Mouse (Mus musculus) embryonic facial prominence, embryonic 11.5 days (tissue): Measurements from ENCODE around the gene Nav2. TPM values are rescaled to one million over a fixed set of nuclear protein-coding genes. Genes with fewer than 3 reads are reported as not detected.

Source experiments
- ATAC-seq: fragments of 200-750 bp; cut with Nextera tagmentation; replicated peaks from 2 replicates; pipeline ENCODE4 v1.8.0; 2017; ENCODE audit warnings: low read depth; ENCODE audit not compliant: insufficient number of reproducible peaks, low FRiP score, low TSS enrichment
- DNase-seq: peaks from one replicate; pipeline ENCODE4 v3.0.0-alpha.2; 2015; ENCODE audit warnings: low spot score
- H3K27ac ChIP-seq: fragments of 300-500 bp; sonication (generic); replicated peaks from 2 replicates; pipeline ENCODE4 v1.5.1; 2014; ENCODE audit warnings: mild to moderate bottlenecking, low read depth, low read length, control low read depth
- H3K27me3 ChIP-seq: fragments of 300-500 bp; sonication (generic); 2 replicates; pipeline ENCODE4 v1.6.1; 2014; ENCODE audit warnings: mild to moderate bottlenecking, low read length, moderate library complexity, mixed read lengths; ENCODE audit not compliant: control insufficient read depth, insufficient read depth
- H3K36me3 ChIP-seq: fragments of 300-500 bp; sonication (generic); replicated peaks from 2 replicates; pipeline ENCODE4 v1.6.1; 2014; ENCODE audit warnings: low read depth, mild to moderate bottlenecking, low read length, moderate library complexity, mixed read lengths; ENCODE audit not compliant: control insufficient read depth, insufficient read depth
- H3K4me1 ChIP-seq: fragments of 300-500 bp; sonication (generic); 2 replicates; pipeline ENCODE4 v1.6.1; 2014; ENCODE audit warnings: low read length, mixed read lengths; ENCODE audit not compliant: control insufficient read depth, insufficient read depth
- H3K4me2 ChIP-seq: fragments of 300-500 bp; sonication (generic); 2 replicates; pipeline ENCODE4 v1.6.1; 2014; ENCODE audit warnings: low read depth, mild to moderate bottlenecking, control low read depth, low read length, moderate library complexity
- H3K4me3 ChIP-seq: fragments of 300-500 bp; sonication (generic); 2 replicates; pipeline ENCODE4 v1.5.1; 2014; ENCODE audit warnings: low read depth, low read length, control low read depth
- H3K9ac ChIP-seq: fragments of 300-500 bp; sonication (generic); replicated peaks from 2 replicates; pipeline ENCODE4 v1.6.1; 2014; ENCODE audit warnings: mild to moderate bottlenecking, control low read depth, low read length
- H3K9me3 ChIP-seq: fragments of 300-500 bp; sonication (generic); replicated peaks from 2 replicates; pipeline ENCODE4 v1.6.1; 2016; ENCODE audit warnings: mild to moderate bottlenecking, low read length, inconsistent platforms, mixed read lengths; ENCODE audit not compliant: control insufficient read depth
- WGBS: fragments of 180-500 bp; shearing (Covaris S2); extraction: QIAGEN DNeasy Blood & Tissue Kit; methylation state at CpG from one replicate; pipeline ENCODE4 v1.1.7; 2014; 5-methylcytosine and 5-hydroxymethylcytosine counted together
- polyA plus RNA-seq: library from polyadenylated mRNA; unstranded; fragments of >200 nt; fragmentation: Nextera tagmentation; extraction: Ambion mirVana; gene quantifications from 2 replicates; pipeline ENCODE4 v1.2.1, GENCODE M21; 2014

Nav2 gene
- polyA plus RNA-seq, 1 experiment from 2014 or later = 7.3 TPM

GRCm38 (mm10) chr7:49268401-49268921 is 359.9 kb downstream of the Nav2 start:
- Histone ChIP-seq H3K27me3 (no peaks in the 10 kb centered on the region), H3K4me1 (no peaks in the 10 kb centered on the region; the same call in 1 of the 2 replicates), H3K9ac (no peak overlapping the region), H3K9me3 (no peaks in the 10 kb centered on the region), H3K36me3 (no peaks in the 10 kb centered on the region), H3K4me3 (no peak overlapping the region), H3K27ac (no peak overlapping the region), H3K4me2 (no peak overlapping the region)
- ATAC-seq (no peak), DNase-seq (no peak)
- 85% methylated on average over 9 of the region's 9 CpGs for WGBS

GRCm38 (mm10) chr7:49270855-49271254 is 362.3 kb downstream of the Nav2 start:
- no peak overlapping the region for H3K9ac ChIP-seq
- H3K9me3 ChIP-seq = no peaks in the 10 kb centered on the region
- no peak overlapping the region for H3K27ac ChIP-seq
- H3K4me3 ChIP-seq = no peak overlapping the region
- H3K27me3 ChIP-seq = no peaks in the 10 kb centered on the region
- no peaks in the 10 kb centered on the region for H3K36me3 ChIP-seq
- DNase-seq (peak; percentile 33), ATAC-seq (no peak)
- H3K4me2 ChIP-seq = no peak overlapping the region
- 62% methylated on average over 11 of the region's 11 CpGs for WGBS
- no peaks in the 10 kb centered on the region; the same call in 1 of the 2 replicates for H3K4me1 ChIP-seq

- Histone ChIP-seq H3K36me3 (no peaks in the 10 kb centered on the region), H3K9me3 (no peaks in the 10 kb centered on the region), H3K4me3 (no peak overlapping the region), H3K27me3 (no peaks in the 10 kb centered on the region), H3K9ac (no peak overlapping the region), H3K4me2 (no peak overlapping the region), H3K4me1 (no peaks in the 10 kb centered on the region; the same call in 1 of the 2 replicates), H3K27ac (no peak overlapping the region)
- DNase-seq = peak; percentile 90
- 0 out of 2 replicates have a peak, but pooled peaks have one; percentile 49 for ATAC-seq
- 17% methylated on average over 16 of the region's 16 CpGs for WGBS
Measured at GRCm38 (mm10) chr7:49272445-49273439, 364.2 kb downstream of the Nav2 start.

DNA sequence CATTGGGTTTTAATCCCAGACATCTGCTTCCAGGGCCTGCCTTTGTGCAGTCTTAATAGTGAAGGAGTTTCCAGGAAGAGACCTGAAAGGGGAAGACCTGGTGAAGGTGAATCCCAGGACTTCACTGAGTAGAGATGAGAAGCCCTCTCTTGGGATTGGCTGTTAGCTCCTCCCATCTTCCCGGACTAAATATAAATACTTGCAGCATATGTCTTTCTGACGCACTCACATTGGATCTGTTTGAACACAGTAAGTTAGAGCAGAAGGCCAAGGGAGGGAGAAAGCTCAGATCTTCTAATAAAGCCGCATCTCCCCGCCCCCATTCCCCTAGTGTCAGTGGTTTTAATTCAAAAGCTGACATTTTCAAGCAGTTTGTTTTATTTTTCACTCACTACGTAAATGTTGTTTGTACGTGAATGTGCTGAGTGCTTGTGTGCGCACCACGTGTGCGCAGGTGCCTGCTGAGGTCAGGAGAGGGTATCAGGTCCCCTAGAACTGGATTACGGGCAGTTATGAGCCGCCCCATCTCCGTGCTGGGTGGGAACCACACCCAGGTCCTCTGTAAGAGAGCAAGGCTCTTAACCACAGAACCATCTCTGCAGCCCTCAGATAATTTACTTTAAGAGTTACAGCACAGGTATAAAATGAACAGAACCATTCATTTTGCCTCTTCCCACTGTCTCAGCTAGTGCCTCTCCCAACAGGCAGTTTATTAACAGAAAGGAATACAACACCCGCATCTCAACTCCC is 365.6 kb downstream of the Nav2 start:
- ATAC-seq (no peak), DNase-seq (no peak)
- Histone ChIP-seq H3K4me1 (no peaks in the 10 kb centered on the region; the same call in 1 of the 2 replicates), H3K9me3 (no peaks in the 10 kb centered on the region), H3K4me3 (no peak overlapping the region), H3K27ac (no peak overlapping the region), H3K4me2 (no peak overlapping the region), H3K9ac (no peak overlapping the region), H3K36me3 (no peaks in the 10 kb centered on the region), H3K27me3 (no peaks in the 10 kb centered on the region)
- 88% methylated on average over 13 of the region's 13 CpGs for WGBS

DNA sequence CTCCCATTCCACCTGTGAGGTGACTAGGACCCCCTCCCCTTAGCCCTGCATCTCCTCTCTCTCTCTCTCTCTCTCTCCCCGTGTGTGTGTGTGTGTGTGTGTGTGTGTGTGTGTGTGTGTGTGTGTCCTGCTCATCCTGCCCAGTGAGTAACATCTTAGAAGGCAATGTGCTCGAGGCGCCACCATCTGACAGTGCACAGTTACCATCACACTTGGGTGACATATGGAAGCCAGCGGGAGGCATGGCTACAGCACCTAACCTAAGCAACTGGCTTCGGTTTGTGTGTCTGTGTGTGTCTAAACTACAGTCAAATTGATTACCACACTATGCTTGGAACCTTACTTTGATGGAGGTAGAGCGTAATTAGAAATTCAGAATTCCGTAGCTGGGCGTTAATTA is 366.2 kb downstream of the Nav2 start:
- no peak for DNase-seq
- Histone ChIP-seq H3K4me1 (no peaks in the 10 kb centered on the region; the same call in 1 of the 2 replicates), H3K9me3 (no peaks in the 10 kb centered on the region), H3K9ac (no peak overlapping the region), H3K27ac (no peak overlapping the region), H3K4me2 (no peak overlapping the region), H3K36me3 (no peaks in the 10 kb centered on the region), H3K4me3 (no peak overlapping the region), H3K27me3 (no peaks in the 10 kb centered on the region)
- no peak for ATAC-seq
- WGBS = 85% methylated on average over 8 of the region's 8 CpGs

GRCm38 (mm10) chr7:49276163-49276562 is 367.6 kb downstream of the Nav2 start:
- no peaks in the 10 kb centered on the region for H3K9me3 ChIP-seq
- H3K4me3 ChIP-seq = no peak overlapping the region
- ATAC-seq (no peak), DNase-seq (no peak)
- H3K4me2 ChIP-seq = no peak overlapping the region
- no peaks in the 10 kb centered on the region for H3K27me3 ChIP-seq
- H3K4me1 ChIP-seq = no peaks in the 10 kb centered on the region; the same call in 1 of the 2 replicates
- 87% methylated on average over 8 of the region's 8 CpGs for WGBS
- no peaks in the 10 kb centered on the region for H3K36me3 ChIP-seq
- no peak overlapping the region for H3K9ac ChIP-seq
- H3K27ac ChIP-seq = no peak overlapping the region

GRCm38 (mm10) chr7:49277685-49278084 is 369.2 kb downstream of the Nav2 start:
- Histone ChIP-seq H3K27me3 (no peaks in the 10 kb centered on the region), H3K4me1 (no peaks in the 10 kb centered on the region; the same call in 1 of the 2 replicates), H3K9me3 (no peaks in the 10 kb centered on the region), H3K36me3 (no peaks in the 10 kb centered on the region), H3K4me3 (no peak overlapping the region), H3K4me2 (no peak overlapping the region), H3K9ac (no peak overlapping the region), H3K27ac (no peak overlapping the region)
- 86% methylated on average over 4 of the region's 4 CpGs for WGBS
- ATAC-seq (no peak), DNase-seq (no peak)
